Mouse (Mus musculus) E14TG2a.4 (cell line): ENCODE measurements around the gene Teddm1a.

Experiments used
- H3K27me3 ChIP-seq: 2 replicates; pipeline ENCODE4 v1.6.1; 2014; ENCODE audit warnings: low read length, control low read depth; ENCODE audit not compliant: insufficient read depth
- H3K36me3 ChIP-seq: 2 replicates; pipeline ENCODE4 v1.6.1; 2014; ENCODE audit warnings: low read length, control low read depth; ENCODE audit not compliant: insufficient read depth
- H3K4me1 ChIP-seq: replicated peaks from 2 replicates; pipeline ENCODE4 v1.6.1; 2014; ENCODE audit warnings: low read depth, low read length, control low read depth
- H3K4me3 ChIP-seq: replicated peaks from 2 replicates; pipeline ENCODE4 v1.5.1; 2014; ENCODE audit warnings: mild to moderate bottlenecking, low read length
- H3K9me3 ChIP-seq: 2 replicates; pipeline ENCODE4 v1.6.1; 2014; ENCODE audit warnings: low read length, control low read depth
- CTCF ChIP-seq: conservative IDR thresholded peaks from 2 replicates; pipeline ENCODE4 v1.5.1; 2014; ENCODE audit warnings: low read length
- NANOG ChIP-seq: IDR thresholded peaks from 2 replicates; pipeline ENCODE4 v1.6.1; 2014; ENCODE audit warnings: borderline replicate concordance, low read length, mixed read lengths
- POU5F1 ChIP-seq: IDR thresholded peaks from 2 replicates; pipeline ENCODE4 v1.6.1; 2014; ENCODE audit warnings: low read length, borderline replicate concordance

The Teddm1a gene

GRCm38 (mm10) chr1:153900381-153900780 is 8.8 kb downstream of the Teddm1a start:
- Histone ChIP-seq H3K9me3 (no peaks in the 10 kb centered on the region), H3K27me3 (no peaks in the 10 kb centered on the region), H3K4me1 (peaks cover 73% of the 10 kb centered on the region), H3K36me3 (peaks cover 31% of the 10 kb centered on the region), H3K4me3 (peak overlapping the region; percentile 91)
- TF ChIP-seq POU5F1: no peak
- no peak for TF ChIP-seq CTCF
- no peak for TF ChIP-seq NANOG

GRCm38 (mm10) chr1:153900860-153901730 is 9.6 kb downstream of the Teddm1a start:
- Histone ChIP-seq H3K4me1 (peaks cover 75% of the 10 kb centered on the region), H3K4me3 (peak overlapping the region; percentile 91), H3K36me3 (peaks cover 38% of the 10 kb centered on the region), H3K9me3 (no peaks in the 10 kb centered on the region), H3K27me3 (no peaks in the 10 kb centered on the region)
- TF ChIP-seq NANOG (no peak), CTCF (no peak)

DNA sequence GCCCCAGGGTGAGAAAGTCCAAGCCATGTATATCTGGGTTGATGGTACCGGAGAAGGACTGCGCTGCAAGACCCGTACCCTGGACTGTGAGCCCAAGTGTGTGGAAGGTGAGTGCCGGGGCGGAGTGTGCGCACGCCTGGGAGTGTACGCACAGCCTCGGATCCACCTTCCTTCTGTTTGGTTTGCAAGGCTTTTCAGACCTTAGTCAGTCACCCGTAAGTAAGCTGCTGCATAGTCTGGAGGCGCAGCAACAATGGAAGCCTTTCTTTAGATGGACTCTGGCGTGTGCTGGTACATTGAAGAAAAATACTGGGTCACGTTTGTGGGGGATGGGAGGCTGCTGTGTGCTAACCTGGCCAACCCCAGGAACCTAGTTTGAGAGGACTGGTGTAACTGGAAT is 11.5 kb downstream of the Teddm1a start:
- Histone ChIP-seq H3K4me3 (peak overlapping the region; percentile 91), H3K27me3 (no peaks in the 10 kb centered on the region), H3K9me3 (no peaks in the 10 kb centered on the region), H3K4me1 (peaks cover 77% of the 10 kb centered on the region), H3K36me3 (peaks cover 57% of the 10 kb centered on the region)
- TF ChIP-seq NANOG (no peak; the same call in 1 of the 2 replicates), POU5F1 (no peak), CTCF (no peak)

- Histone ChIP-seq H3K36me3 (peaks cover 69% of the 10 kb centered on the region), H3K9me3 (no peaks in the 10 kb centered on the region), H3K4me1 (peaks cover 74% of the 10 kb centered on the region), H3K27me3 (no peaks in the 10 kb centered on the region), H3K4me3 (no peak overlapping the region)
- TF ChIP-seq POU5F1 (no peak), NANOG (no peak), CTCF (no peak)
Measured at GRCm38 (mm10) chr1:153904236-153904635, 12.7 kb downstream of the Teddm1a start.

- no peaks in the 10 kb centered on the region for H3K27me3 ChIP-seq
Measured at GRCm38 (mm10) chr1:153905884-153906283, 14.3 kb downstream of the Teddm1a start.

DNA sequence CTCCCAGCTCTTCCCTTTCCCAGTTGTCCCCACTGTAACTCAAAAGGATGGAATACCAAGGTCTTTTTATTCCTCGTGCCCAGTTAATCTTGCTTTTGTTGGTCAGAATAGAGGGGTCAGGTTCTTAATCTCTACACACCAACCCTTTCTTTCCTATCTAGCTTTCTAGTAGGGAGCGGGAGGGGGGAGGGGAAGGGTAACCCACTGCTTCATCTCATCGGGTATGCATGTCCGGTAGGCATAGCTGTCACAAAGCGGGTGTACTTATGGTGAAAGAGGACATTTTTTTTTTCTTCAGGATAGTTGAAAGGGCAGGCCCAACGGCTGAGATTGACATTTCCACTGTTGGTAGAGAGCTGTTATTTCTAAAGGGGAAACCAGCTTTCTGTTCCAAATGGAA is 16.7 kb downstream of the Teddm1a start:
- Histone ChIP-seq H3K9me3 (no peaks in the 10 kb centered on the region), H3K4me3 (no peak overlapping the region), H3K36me3 (peaks cover 91% of the 10 kb centered on the region), H3K27me3 (no peaks in the 10 kb centered on the region), H3K4me1 (peaks cover 75% of the 10 kb centered on the region)
- TF ChIP-seq NANOG (no peak), CTCF (no peak), POU5F1 (no peak)

More at GRCm38 (mm10) chr1:153905884-153906283, 14.3 kb downstream of the Teddm1a start:
- H3K4me3 ChIP-seq: no peak overlapping the region
- H3K36me3 ChIP-seq: peaks cover 85% of the 10 kb centered on the region
- TF ChIP-seq NANOG (no peak), CTCF (no peak), POU5F1 (no peak)
- peaks cover 85% of the 10 kb centered on the region for H3K4me1 ChIP-seq
- H3K9me3 ChIP-seq: no peaks in the 10 kb centered on the region

DNA sequence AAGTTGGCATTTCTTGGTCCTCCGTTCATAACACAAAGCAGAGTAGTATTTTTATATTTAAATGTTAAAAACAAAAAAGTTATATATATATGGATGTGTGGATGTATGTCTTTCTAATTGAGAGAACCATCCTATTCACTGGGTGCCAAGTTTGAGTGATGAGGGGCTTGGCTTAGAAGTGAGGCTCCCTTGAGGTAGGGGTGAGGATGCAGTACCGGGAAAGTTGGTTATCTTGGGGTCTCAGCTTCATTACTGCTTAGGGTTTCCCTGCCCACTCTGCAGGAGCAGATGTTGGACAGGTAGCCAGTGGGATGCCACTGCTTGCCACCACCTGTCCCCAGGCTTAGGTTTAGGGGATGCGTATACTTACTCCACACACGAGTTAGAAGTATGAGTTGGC is 17.2 kb downstream of the Teddm1a start:
- no peak overlapping the region for H3K4me3 ChIP-seq
- H3K36me3 ChIP-seq: peaks cover 85% of the 10 kb centered on the region
- H3K27me3 ChIP-seq: no peaks in the 10 kb centered on the region
- H3K4me1 ChIP-seq: peaks cover 70% of the 10 kb centered on the region
- no peak for TF ChIP-seq CTCF
- TF ChIP-seq NANOG: no peak
- H3K9me3 ChIP-seq: 0 out of 2 replicates have a peak, but pooled peaks cover under 1% of the 10 kb centered on the region

DNA sequence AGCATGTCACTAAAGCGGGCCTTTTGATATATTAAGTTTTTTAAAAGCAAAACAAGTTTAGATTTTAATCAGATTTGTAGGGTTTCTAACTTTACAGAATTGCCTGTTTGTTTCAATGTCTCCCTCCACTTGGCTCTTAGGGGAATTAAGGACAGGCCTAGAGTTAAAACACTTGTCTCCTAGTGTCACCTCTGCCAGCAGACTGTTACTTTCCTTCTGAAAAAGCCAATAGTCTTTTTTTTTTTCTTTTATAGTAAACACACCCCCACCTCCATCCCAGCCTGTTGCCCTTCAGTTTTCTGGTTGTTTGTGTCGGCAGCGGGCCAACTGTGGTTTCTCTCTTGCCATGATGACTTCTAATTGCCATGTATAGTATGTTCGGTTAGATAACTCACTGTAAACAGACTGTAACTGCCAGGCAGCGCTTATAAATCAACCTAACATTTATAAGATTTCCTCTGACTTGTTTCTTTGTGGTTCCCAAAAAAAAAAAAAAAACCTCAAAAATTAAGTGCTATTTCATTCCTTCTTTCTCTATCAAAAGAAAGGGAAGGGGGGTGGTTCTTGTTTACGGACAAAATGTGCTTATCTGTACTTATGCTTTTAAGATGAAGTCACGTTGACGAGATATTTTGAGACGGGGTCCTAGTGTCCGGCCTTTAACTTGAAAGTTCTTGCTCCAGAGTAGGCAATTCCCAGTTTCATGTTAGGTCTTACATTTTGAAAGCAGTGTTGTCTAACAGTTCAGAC is 17.8 kb downstream of the Teddm1a start:
- peaks cover 64% of the 10 kb centered on the region for H3K4me1 ChIP-seq
- peaks cover 79% of the 10 kb centered on the region for H3K36me3 ChIP-seq
- no peaks in the 10 kb centered on the region for H3K27me3 ChIP-seq
- TF ChIP-seq NANOG (no peak), CTCF (no peak), POU5F1 (no peak)
- H3K9me3 ChIP-seq: peaks cover 7% of the 10 kb centered on the region
- no peak overlapping the region for H3K4me3 ChIP-seq
